Mouse (Mus musculus) embryonic facial prominence, embryonic 11.5 days (tissue): ENCODE measurements around the gene Ncoa3. TPM values are rescaled to one million over a fixed set of nuclear protein-coding genes. Genes with fewer than 3 reads are reported as not detected.
A peak's percentile ranks its signal among the peaks of the same experiment; 100 is the strongest.

Experiments
- ATAC-seq: fragments of 200-750 bp; cut with Nextera tagmentation; replicated peaks from 2 replicates; pipeline ENCODE4 v1.8.0; 2017; ENCODE audit warnings: low read depth; ENCODE audit not compliant: insufficient number of reproducible peaks, low FRiP score, low TSS enrichment
- DNase-seq: peaks from one replicate; pipeline ENCODE4 v3.0.0-alpha.2; 2015; ENCODE audit warnings: low spot score
- H3K27ac ChIP-seq: fragments of 300-500 bp; sonication (generic); replicated peaks from 2 replicates; pipeline ENCODE4 v1.5.1; 2014; ENCODE audit warnings: mild to moderate bottlenecking, low read depth, low read length, control low read depth
- H3K27me3 ChIP-seq: fragments of 300-500 bp; sonication (generic); 2 replicates; pipeline ENCODE4 v1.6.1; 2014; ENCODE audit warnings: mild to moderate bottlenecking, low read length, moderate library complexity, mixed read lengths; ENCODE audit not compliant: control insufficient read depth, insufficient read depth
- H3K36me3 ChIP-seq: fragments of 300-500 bp; sonication (generic); replicated peaks from 2 replicates; pipeline ENCODE4 v1.6.1; 2014; ENCODE audit warnings: low read depth, mild to moderate bottlenecking, low read length, moderate library complexity, mixed read lengths; ENCODE audit not compliant: control insufficient read depth, insufficient read depth
- H3K4me1 ChIP-seq: fragments of 300-500 bp; sonication (generic); 2 replicates; pipeline ENCODE4 v1.6.1; 2014; ENCODE audit warnings: low read length, mixed read lengths; ENCODE audit not compliant: control insufficient read depth, insufficient read depth
- H3K4me2 ChIP-seq: fragments of 300-500 bp; sonication (generic); 2 replicates; pipeline ENCODE4 v1.6.1; 2014; ENCODE audit warnings: low read depth, mild to moderate bottlenecking, control low read depth, low read length, moderate library complexity
- H3K4me3 ChIP-seq: fragments of 300-500 bp; sonication (generic); 2 replicates; pipeline ENCODE4 v1.5.1; 2014; ENCODE audit warnings: low read depth, low read length, control low read depth
- H3K9ac ChIP-seq: fragments of 300-500 bp; sonication (generic); replicated peaks from 2 replicates; pipeline ENCODE4 v1.6.1; 2014; ENCODE audit warnings: mild to moderate bottlenecking, control low read depth, low read length
- H3K9me3 ChIP-seq: fragments of 300-500 bp; sonication (generic); replicated peaks from 2 replicates; pipeline ENCODE4 v1.6.1; 2016; ENCODE audit warnings: mild to moderate bottlenecking, low read length, inconsistent platforms, mixed read lengths; ENCODE audit not compliant: control insufficient read depth
- WGBS: fragments of 180-500 bp; shearing (Covaris S2); extraction: QIAGEN DNeasy Blood & Tissue Kit; methylation state at CpG from one replicate; pipeline ENCODE4 v1.1.7; 2014; 5-methylcytosine and 5-hydroxymethylcytosine counted together
- polyA plus RNA-seq: library from polyadenylated mRNA; unstranded; fragments of >200 nt; fragmentation: Nextera tagmentation; extraction: Ambion mirVana; gene quantifications from 2 replicates; pipeline ENCODE4 v1.2.1, GENCODE M21; 2014

Gene Ncoa3
- polyA plus RNA-seq, 1 experiment from 2014 or later: 16.2 TPM

DNA sequence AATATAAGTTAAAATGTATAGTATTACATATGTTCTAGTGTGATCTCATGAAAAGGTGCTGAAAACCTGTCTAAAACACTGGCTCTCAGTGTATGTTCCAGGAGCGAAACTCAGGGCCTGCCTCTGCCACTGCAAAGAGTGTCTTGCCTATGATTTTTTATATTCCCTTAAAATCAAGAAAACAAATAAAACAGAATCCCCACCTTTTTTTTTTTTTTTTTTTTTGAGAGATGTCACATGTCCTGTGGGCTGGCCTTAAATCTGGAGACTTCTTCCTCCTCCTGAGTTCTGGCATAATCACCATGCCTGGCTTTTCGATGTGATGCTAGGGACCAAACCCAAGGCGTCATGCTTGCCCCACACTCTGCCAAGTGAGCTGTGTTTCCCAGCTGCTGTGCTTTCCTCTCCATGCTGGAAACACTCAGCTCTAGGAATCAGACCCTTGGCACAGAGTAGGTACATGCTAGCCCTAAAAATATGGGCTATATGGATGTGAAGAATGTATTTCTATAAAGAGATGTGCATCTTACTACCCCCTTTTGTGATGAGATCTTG lies 17.0 kb downstream of the Ncoa3 start:
- Histone ChIP-seq H3K27me3 (no peaks in the 10 kb centered on the region), H3K4me2 (no peak overlapping the region), H3K4me1 (peaks cover 3% of the 10 kb centered on the region), H3K27ac (no peak overlapping the region), H3K4me3 (no peak overlapping the region), H3K36me3 (no peaks in the 10 kb centered on the region), H3K9me3 (no peaks in the 10 kb centered on the region), H3K9ac (no peak overlapping the region)
- 75% methylated on average over 3 of the region's 3 CpGs for whole genome bisulfite sequencing
- DNase-seq (no peak), ATAC-seq (no peak)

DNA sequence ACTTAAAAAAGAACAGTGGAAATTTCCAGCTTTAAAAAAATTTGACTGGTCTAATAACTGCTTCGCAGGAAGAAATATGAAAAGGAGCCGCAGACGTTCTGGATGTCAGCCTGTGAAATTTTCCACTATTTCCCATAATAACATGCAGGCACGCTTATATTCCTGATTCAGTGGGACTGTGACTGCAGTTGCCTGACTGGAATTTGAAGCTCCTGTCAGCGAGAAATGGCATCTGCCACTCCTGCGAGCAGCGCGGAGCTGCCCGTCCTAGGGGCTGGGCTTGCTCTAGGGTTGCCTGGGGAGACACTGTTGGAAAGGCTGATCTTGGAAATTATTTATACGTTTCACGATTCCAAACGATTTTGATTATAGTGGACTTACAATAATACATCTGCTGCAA lies 17.9 kb downstream of the Ncoa3 start:
- Histone ChIP-seq H3K27ac (no peak overlapping the region), H3K9me3 (no peaks in the 10 kb centered on the region), H3K27me3 (no peaks in the 10 kb centered on the region), H3K36me3 (no peaks in the 10 kb centered on the region), H3K9ac (no peak overlapping the region), H3K4me3 (no peak overlapping the region), H3K4me2 (no peak overlapping the region), H3K4me1 (peaks cover 3% of the 10 kb centered on the region)
- DNase-seq (no peak), ATAC-seq (no peak)
- WGBS: 57% methylated on average over 12 of the region's 12 CpGs

DNA sequence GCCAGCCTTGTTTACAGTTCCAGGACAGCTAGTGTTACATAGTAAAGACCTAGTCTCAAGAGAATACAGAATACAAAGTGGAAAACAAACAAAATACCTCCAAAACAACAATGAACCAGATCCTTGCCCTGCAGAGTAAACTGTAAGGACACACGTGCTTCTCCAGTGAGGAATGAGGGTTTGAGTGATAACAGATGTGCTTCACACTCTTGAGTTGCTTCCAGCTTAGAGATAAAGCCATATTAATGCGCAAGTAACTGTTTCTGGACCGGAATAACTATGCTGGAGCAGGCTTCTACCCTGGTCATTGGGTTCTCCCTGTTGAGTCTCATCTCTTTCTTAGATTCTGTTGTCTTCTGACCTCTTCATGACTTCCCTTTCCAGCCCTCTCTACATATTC lies 19.0 kb downstream of the Ncoa3 start:
- Histone ChIP-seq H3K9ac (no peak overlapping the region), H3K9me3 (no peaks in the 10 kb centered on the region), H3K27me3 (no peaks in the 10 kb centered on the region), H3K27ac (no peak overlapping the region; the same call in 1 of the 2 replicates), H3K4me3 (no peak overlapping the region), H3K36me3 (no peaks in the 10 kb centered on the region), H3K4me1 (peaks cover 3% of the 10 kb centered on the region), H3K4me2 (no peak overlapping the region)
- ATAC-seq: no peak
- peak; percentile 66 for DNase-seq
- WGBS: 55% methylated on average over 3 of the region's 3 CpGs

GRCm38 (mm10) chr2:166012145-166012544 lies 19.7 kb downstream of the Ncoa3 start:
- no peaks in the 10 kb centered on the region for H3K36me3 ChIP-seq
- H3K4me1 ChIP-seq: peaks cover 3% of the 10 kb centered on the region
- no peak overlapping the region for H3K9ac ChIP-seq
- ATAC-seq (no peak), DNase-seq (no peak)
- H3K27me3 ChIP-seq: no peaks in the 10 kb centered on the region
- WGBS: 59% methylated on average over 2 of the region's 2 CpGs
- H3K9me3 ChIP-seq: no peaks in the 10 kb centered on the region
- H3K4me3 ChIP-seq: no peak overlapping the region
- H3K27ac ChIP-seq: no peak overlapping the region
- no peak overlapping the region for H3K4me2 ChIP-seq

- Histone ChIP-seq H3K9ac (no peak overlapping the region), H3K36me3 (no peaks in the 10 kb centered on the region), H3K27ac (no peak overlapping the region), H3K27me3 (no peaks in the 10 kb centered on the region), H3K4me2 (no peak overlapping the region), H3K4me3 (no peak overlapping the region), H3K4me1 (peaks cover 2% of the 10 kb centered on the region; the same call in 1 of the 2 replicates), H3K9me3 (no peaks in the 10 kb centered on the region)
- ATAC-seq: no peak
- DNase-seq: no peak
- 93% methylated on average over 3 of the region's 3 CpGs for WGBS
Measured at GRCm38 (mm10) chr2:166018769-166019168, 26.3 kb downstream of the Ncoa3 start.

DNA sequence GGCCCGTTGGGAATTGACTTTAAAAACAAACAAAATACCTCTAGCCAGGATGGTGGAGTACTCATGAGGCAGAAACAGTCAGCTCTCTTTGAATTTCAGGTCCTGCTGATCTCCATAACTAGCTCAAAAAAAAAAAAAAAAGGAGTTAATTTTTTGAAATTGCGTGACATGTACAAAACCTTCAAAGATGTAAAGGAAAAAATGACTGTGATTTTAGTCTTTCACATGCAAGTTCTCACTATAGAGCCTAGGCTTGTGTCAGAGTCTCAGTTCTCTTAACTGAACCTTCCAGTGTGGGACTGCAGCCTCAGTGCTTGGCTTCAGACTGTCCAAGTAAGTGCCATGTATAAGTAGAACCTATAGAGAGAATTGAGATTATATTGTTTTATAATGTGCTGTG lies 27.6 kb downstream of the Ncoa3 start:
- no peaks in the 10 kb centered on the region for H3K36me3 ChIP-seq
- H3K9ac ChIP-seq: no peak overlapping the region
- no peaks in the 10 kb centered on the region for H3K9me3 ChIP-seq
- ATAC-seq (no peak), DNase-seq (no peak)
- H3K4me1 ChIP-seq: peaks cover 2% of the 10 kb centered on the region; the same call in 1 of the 2 replicates
- whole genome bisulfite sequencing: 87% methylated on average over 2 of the region's 2 CpGs
- H3K4me3 ChIP-seq: no peak overlapping the region
- H3K27me3 ChIP-seq: no peaks in the 10 kb centered on the region
- H3K4me2 ChIP-seq: no peak overlapping the region
- no peak overlapping the region for H3K27ac ChIP-seq

GRCm38 (mm10) chr2:166021073-166021610 lies 28.7 kb downstream of the Ncoa3 start:
- DNase-seq (no peak), ATAC-seq (peak; percentile 56; the same call in 1 of the 2 replicates)
- peak overlapping the region; percentile 42 for H3K27ac ChIP-seq
- no peak overlapping the region for H3K4me2 ChIP-seq
- H3K27me3 ChIP-seq: no peaks in the 10 kb centered on the region
- peaks cover 2% of the 10 kb centered on the region; the same call in 1 of the 2 replicates for H3K4me1 ChIP-seq
- no peaks in the 10 kb centered on the region for H3K9me3 ChIP-seq
- no peaks in the 10 kb centered on the region for H3K36me3 ChIP-seq
- no peak overlapping the region for H3K9ac ChIP-seq
- 25% methylated on average over 4 of the region's 4 CpGs for WGBS
- no peak overlapping the region for H3K4me3 ChIP-seq

- peak; percentile 80 for DNase-seq
- Histone ChIP-seq H3K4me1 (peaks cover 2% of the 10 kb centered on the region; the same call in 1 of the 2 replicates), H3K27ac (no peak overlapping the region), H3K9me3 (no peaks in the 10 kb centered on the region), H3K36me3 (no peaks in the 10 kb centered on the region), H3K4me3 (no peak overlapping the region), H3K27me3 (no peaks in the 10 kb centered on the region), H3K4me2 (no peak overlapping the region), H3K9ac (no peak overlapping the region)
- WGBS: 31% methylated on average over 3 of the region's 3 CpGs
- 0 out of 2 replicates have a peak, but pooled peaks have one; percentile 59 for ATAC-seq
Measured at GRCm38 (mm10) chr2:166021642-166022041, 29.2 kb downstream of the Ncoa3 start.
